Mouse (Mus musculus): ENCODE measurements around the gene St8sia6.

DNA sequence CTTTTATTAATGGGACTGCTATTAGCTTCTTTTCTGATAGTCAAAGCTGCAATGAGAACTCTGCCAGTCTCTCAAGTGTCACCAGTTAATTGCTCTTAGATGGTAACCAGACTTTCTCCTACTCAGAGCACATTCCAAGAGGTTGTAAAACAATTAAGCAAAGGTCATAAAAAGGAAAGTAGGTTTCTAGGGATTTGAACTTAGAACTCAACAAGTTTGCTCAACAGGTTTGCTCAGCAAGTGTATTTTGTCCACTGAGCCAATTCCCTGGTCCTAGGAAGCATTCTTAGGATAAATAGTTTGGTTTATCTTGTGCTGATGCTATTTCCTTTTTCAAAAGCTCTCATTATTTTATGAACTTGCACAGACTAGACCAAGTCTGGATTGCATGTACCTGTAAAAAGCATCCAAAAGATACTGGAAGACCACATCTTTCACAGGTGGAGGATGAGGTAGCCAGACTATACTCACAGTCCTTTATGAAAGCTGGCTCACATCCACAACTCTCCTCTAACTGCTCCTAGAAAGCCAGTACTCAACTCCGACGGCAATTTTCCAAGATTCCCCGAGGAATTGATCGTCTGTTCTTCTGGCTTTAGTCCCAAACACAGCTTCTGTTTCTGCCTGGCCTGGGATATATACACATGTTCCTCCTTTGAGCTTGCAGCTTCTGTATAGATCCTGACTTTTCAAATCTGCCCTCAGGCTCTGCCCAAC lies 111.2 kb downstream of the St8sia6 start:
- TF ChIP-seq MAX (IDR thresholded peaks at IDR 0.05; ENCODE audit: low read depth) (no peak), USF1 (IDR thresholded peaks at IDR 0.05; ENCODE audit: low read depth) (no peak), POLR2A (IDR thresholded peaks at IDR 0.05; ENCODE audit: insufficient read length, low read depth) (no peak), MYOG (IDR thresholded peaks at IDR 0.05; ENCODE audit: control insufficient read depth in 1 of 3, insufficient read depth in 1 of 3, insufficient read length in 2 of 3, low read depth in 2 of 3) (no peak), MYOD1 (IDR thresholded peaks at IDR 0.05; ENCODE audit: control insufficient read depth in 1 of 3, insufficient read length in 2 of 3, low read depth in 2 of 3) (no peak), POLR2AphosphoS2 (IDR thresholded peaks at IDR 0.05; ENCODE audit: insufficient read length, low read depth) (no peak), E2F4 (IDR thresholded peaks at IDR 0.05; ENCODE audit: insufficient read depth) (no peak)
